Mouse (Mus musculus): ENCODE data around the gene Prn. TPM values are rescaled to one million over a fixed set of nuclear protein-coding genes. Genes with fewer than 3 reads are reported as not detected.

Gene Prn
- not detected in 2 replicates for polyA plus RNA-seq (2015; fragmentation: Nextera tagmentation; extraction: Ambion mirVana)

DNA sequence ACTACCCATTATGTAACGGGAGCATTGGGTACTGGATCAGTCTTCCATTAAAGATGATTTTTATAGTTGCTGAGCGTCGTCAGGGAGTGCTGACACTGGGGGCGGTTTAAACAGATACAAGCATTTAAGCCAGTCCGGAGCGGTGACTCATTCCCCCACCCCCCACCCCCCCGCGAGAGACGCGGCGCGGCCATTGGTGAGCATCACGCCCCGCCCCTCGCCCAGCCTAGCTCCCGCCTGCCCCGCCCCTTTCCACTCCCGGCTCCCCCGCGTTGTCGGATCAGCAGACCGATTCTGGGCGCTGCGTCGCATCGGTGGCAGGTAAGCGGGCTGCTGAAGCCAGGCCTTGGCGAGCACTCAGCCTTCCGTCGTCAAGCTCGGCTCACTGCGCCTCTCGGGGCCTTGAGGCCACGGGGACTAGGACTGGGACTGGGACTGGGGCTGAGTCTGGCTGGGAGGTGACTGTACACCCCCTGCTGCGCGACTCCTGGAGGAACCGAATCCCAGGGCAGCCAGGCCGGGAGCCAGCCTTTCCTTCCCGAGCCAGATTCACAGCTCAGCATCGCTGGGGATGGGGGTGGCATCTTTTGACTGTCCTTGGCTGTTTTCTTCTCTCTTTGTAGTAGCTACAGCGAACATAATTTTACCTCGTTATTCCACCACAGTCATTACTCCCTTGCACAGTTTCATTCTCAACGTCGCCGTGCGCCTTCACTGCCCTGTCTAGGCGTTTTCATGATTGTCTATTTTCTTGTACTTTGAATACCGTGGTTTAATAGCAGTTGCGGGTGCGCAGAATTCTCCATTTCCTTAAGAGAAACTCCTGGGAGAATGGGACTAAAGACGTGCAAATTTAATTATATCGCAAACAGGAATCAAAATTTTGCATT is at the start of gene Prn, which contains the start of gene Prnp:
Prn (plus strand) TSS at position 275 of the 890 bp plus-strand sequence.
Prnp (plus strand) TSS at position 246 of the 890 bp plus-strand sequence.
- Histone ChIP-seq H3K9me3 (replicated peaks) (no peaks in the 10 kb centered on the region), H3K4me1 (peaks cover 18% of the 10 kb centered on the region), H3K27ac (replicated peaks) (peak within 1 kb of the TSS; percentile 91), H3K4me2 (replicated peaks) (peak within 1 kb of the TSS; percentile 70), H3K36me3 (no peaks in the 10 kb centered on the region), H3K4me3 (replicated peaks) (peak within 1 kb of the TSS; percentile 76), H3K27me3 (no peaks in the 10 kb centered on the region), H3K9ac (peak within 1 kb of the TSS; percentile 58)
- peak; percentile 93 for ATAC-seq (ENCODE audit: insufficient number of reproducible peaks, low FRiP score, low TSS enrichment, low read depth)
- 3% methylated on average over 48 of the region's 52 CpGs for WGBS

DNA sequence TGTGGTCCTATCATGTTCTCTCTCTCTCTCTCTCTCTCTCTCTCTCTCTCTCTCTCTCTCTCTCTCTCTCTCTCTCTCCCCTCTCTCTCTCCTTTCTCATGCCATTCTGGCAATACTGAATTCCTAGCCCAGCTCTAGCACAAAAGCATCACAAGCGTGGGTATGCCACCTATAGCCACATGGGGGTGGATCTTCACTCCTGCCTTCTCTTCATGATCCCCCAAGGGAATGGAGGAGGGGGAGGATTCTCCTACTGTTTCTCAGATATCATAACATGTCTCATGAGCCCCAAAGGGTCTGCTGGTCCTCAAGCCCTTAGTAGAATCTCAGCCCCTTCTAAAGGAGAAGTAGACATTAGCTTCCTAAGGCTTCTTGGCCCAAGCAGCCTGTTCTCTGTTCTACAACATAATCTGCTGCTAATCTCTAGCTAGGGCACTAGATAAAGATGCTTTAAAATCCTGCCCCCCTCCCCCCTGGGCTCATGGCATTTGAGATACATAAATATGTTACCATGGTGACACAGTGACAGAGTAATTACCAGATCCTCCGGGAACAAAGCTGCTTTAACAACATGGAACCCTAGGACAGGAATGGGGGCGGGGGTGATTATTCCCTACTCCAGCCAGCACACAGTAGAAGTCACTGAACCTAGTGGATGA is 47.0 kb upstream of the Prn start:
- Histone ChIP-seq H3K4me2 (replicated peaks) (no peak overlapping the region), H3K36me3 (no peaks in the 10 kb centered on the region), H3K27ac (replicated peaks) (no peak overlapping the region), H3K27me3 (no peaks in the 10 kb centered on the region), H3K9me3 (replicated peaks) (no peaks in the 10 kb centered on the region), H3K4me1 (no peaks in the 10 kb centered on the region), H3K4me3 (replicated peaks) (no peak overlapping the region), H3K9ac (no peak overlapping the region)
- ATAC-seq (ENCODE audit: insufficient number of reproducible peaks, low FRiP score, low TSS enrichment, low read depth): no peak
- WGBS: 56% methylated on average over 3 of the region's 3 CpGs

DNA sequence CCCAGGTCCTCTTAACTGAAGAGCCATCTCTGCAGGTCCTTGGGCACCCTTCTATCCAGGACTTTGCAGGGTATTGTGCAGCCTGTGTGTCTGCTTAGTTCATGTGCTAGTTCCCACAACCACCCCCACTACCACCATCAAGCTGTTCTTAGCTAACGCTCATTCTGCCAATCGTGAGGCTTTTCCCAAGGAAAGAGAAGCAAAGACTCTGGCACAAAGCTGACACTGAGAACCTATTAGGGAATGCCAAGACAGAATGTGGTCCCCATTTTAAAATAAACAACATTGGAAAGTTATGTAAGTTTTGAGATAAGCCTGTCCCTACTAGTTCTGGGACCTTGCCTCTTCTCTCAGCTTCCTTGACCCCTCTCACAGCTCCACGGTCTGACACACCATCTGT is 46.3 kb upstream of the Prn start:
- Histone ChIP-seq H3K9ac (no peak overlapping the region), H3K27me3 (no peaks in the 10 kb centered on the region), H3K9me3 (replicated peaks) (no peaks in the 10 kb centered on the region), H3K4me1 (no peaks in the 10 kb centered on the region), H3K36me3 (no peaks in the 10 kb centered on the region), H3K4me2 (replicated peaks) (no peak overlapping the region), H3K4me3 (replicated peaks) (no peak overlapping the region), H3K27ac (replicated peaks) (no peak overlapping the region)
- 79% methylated on average over 3 of the region's 3 CpGs for WGBS
- no peak for ATAC-seq (ENCODE audit: insufficient number of reproducible peaks, low FRiP score, low TSS enrichment, low read depth)

DNA sequence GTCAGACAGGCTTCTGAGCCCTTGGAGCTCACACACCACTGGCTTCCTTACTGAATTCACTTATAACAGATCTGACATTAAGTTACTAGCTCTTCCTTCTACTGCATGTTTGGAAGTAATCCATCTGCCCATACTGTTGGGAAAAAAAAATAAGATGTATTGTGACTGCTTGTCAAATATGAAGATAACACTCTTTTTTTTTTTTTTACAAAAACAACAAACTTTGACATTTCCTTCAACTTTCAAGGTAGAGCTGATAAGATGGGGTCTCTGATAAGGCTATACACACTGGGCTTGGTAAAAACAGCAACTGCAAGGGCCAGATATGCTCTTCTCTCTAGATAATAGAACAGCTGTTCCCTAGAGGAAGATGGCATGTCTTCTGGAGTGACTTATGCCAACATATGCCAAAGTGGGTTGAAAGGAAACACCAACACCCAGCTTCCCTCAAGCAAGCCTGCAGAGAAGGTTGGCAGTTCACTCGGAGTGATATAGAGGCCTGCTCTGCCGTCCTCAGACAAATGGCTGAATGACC is 45.4 kb upstream of the Prn start:
- no peak overlapping the region for H3K9ac ChIP-seq
- no peaks in the 10 kb centered on the region for H3K9me3 ChIP-seq (replicated peaks)
- no peak overlapping the region for H3K4me2 ChIP-seq (replicated peaks)
- no peaks in the 10 kb centered on the region for H3K27me3 ChIP-seq
- no peak for ATAC-seq (ENCODE audit: insufficient number of reproducible peaks, low FRiP score, low TSS enrichment, low read depth)
- H3K36me3 ChIP-seq: no peaks in the 10 kb centered on the region
- H3K27ac ChIP-seq (replicated peaks): no peak overlapping the region
- 88% methylated on average over 2 of the region's 2 CpGs for WGBS
- no peaks in the 10 kb centered on the region for H3K4me1 ChIP-seq
- no peak overlapping the region for H3K4me3 ChIP-seq (replicated peaks)

DNA sequence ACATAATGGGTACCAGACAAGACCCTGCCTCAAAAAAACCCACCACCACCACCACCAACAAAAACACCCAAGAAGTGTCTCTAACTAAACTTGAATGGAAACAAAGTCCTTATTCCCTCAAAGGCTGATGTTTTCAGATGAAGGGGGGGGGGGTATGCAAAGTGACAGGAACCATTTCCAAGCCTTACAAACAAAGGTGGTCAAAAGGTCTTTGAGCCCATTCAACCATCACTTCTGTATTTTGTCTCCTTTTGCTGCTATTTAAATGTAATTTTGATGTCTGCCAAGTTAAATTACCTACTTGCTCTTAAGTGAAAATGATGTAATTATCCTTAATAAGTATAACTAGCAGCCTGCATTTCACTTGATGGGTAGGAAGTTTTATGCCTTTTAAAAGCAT is 43.1 kb upstream of the Prn start:
- Histone ChIP-seq H3K4me1 (no peaks in the 10 kb centered on the region), H3K36me3 (no peaks in the 10 kb centered on the region), H3K9ac (no peak overlapping the region), H3K27ac (replicated peaks) (no peak overlapping the region), H3K9me3 (replicated peaks) (no peaks in the 10 kb centered on the region), H3K27me3 (no peaks in the 10 kb centered on the region), H3K4me2 (replicated peaks) (no peak overlapping the region), H3K4me3 (replicated peaks) (no peak overlapping the region)
- ATAC-seq (ENCODE audit: insufficient number of reproducible peaks, low FRiP score, low TSS enrichment, low read depth): no peak

DNA sequence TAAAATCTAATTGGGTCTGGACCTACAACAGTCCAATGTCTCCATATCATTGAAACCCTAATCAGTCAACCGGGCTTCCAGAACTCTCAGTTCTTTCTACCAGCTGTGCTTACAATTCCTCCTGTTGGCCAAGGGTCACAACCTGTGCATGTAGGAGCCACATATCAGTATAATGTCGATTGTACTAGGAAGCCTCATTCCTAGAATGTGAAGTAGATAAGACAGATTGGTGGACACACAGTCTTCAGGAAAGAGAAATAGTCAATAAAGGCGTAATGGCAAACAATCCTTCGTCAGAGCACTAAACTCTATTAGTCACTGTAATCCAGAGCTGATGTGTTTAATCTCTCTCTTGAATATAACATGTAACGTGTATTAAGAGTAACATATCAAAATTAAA is 40.8 kb upstream of the Prn start:
- Histone ChIP-seq H3K4me2 (replicated peaks) (no peak overlapping the region), H3K9ac (no peak overlapping the region), H3K4me3 (replicated peaks) (no peak overlapping the region), H3K36me3 (no peaks in the 10 kb centered on the region), H3K27me3 (no peaks in the 10 kb centered on the region), H3K4me1 (no peaks in the 10 kb centered on the region), H3K27ac (replicated peaks) (no peak overlapping the region), H3K9me3 (replicated peaks) (no peaks in the 10 kb centered on the region)
- WGBS: 89% methylated on average over 5 of the region's 5 CpGs
- ATAC-seq (ENCODE audit: insufficient number of reproducible peaks, low FRiP score, low TSS enrichment, low read depth): no peak

DNA sequence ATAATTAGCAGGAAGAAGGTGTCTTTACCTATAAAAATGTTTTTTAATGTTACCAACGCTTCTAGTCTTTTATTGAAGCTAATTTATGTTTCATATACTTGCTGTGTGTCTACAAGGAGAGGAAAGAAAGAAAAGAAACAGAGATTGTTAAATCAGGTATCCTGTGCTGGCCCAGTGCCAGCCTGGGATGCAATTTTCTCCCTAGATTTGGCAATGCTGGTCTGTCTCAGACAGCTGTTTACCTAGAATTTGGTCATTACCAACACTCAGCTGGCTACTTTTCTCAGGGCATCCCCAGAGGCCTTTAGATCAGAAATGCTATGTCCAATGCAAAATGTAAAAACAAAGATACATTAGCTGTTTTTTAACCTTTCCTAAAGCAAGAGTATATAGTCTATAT is 36.4 kb upstream of the Prn start:
- Histone ChIP-seq H3K36me3 (no peaks in the 10 kb centered on the region), H3K4me1 (no peaks in the 10 kb centered on the region), H3K27ac (replicated peaks) (no peak overlapping the region), H3K4me3 (replicated peaks) (no peak overlapping the region), H3K27me3 (no peaks in the 10 kb centered on the region), H3K9ac (no peak overlapping the region), H3K4me2 (replicated peaks) (no peak overlapping the region), H3K9me3 (replicated peaks) (no peaks in the 10 kb centered on the region)
- no peak for ATAC-seq (ENCODE audit: insufficient number of reproducible peaks, low FRiP score, low TSS enrichment, low read depth)
- 70% methylated on average over 1 of the region's 1 CpGs for WGBS

DNA sequence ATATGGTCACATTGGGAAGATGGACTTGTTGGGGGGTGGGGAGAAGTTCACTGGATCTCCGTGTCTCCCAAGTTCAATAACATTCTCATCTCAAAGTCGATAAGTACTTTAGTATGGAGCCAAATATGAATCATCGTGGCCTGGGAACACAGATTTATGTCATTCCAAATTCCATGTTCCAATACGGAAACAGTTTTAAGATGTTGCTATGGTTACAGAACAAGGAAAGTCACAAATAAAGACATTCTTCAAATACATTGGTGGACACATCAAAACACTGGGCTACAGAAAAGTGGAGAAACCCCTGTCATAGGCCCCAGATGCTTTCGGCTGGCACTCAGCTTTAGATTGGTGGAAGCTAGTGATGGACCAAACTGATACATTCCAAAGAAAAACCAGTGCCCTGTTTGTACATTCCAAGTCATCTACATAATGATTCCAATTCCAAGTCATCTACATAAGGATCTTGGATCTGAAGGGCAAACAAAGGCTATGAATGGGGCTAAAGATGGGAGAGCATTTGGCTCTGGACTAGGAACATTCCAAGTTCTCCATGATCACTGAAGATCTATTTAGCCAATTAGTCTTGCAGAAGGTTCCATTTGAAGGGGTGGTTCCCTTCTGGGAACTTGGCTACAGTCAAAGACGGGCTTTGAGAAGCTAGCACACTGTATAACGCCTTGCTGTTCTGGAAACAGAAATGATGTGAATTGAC is 33.0 kb upstream of the Prn start:
- Histone ChIP-seq H3K9me3 (replicated peaks) (no peaks in the 10 kb centered on the region), H3K9ac (no peak overlapping the region), H3K4me3 (replicated peaks) (no peak overlapping the region), H3K27me3 (no peaks in the 10 kb centered on the region), H3K27ac (replicated peaks) (no peak overlapping the region), H3K4me2 (replicated peaks) (no peak overlapping the region), H3K36me3 (no peaks in the 10 kb centered on the region), H3K4me1 (no peaks in the 10 kb centered on the region)
- ATAC-seq (ENCODE audit: insufficient number of reproducible peaks, low FRiP score, low TSS enrichment, low read depth): no peak
- WGBS: 74% methylated on average over 7 of the region's 7 CpGs

DNA sequence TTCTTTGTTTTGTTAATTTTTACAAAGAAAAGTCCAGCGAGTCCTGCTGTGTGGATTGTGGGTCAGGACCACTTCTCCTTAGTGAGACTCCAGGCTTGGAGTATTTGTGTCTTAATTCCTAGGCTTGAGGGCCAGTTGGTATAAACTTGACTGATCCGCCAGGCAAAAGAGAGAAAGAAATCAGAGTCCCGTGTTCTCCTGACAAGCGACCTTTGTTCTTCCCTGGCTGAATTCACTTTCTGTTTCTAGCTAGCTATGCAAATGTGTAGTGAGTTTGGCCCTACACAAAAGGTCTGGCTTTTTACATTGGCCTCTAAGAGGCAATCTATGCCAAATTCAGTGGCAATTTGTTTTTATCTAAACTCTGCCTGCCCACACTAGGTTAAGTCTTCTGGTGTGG is 28.0 kb upstream of the Prn start:
- no peaks in the 10 kb centered on the region for H3K36me3 ChIP-seq
- no peak for ATAC-seq (ENCODE audit: insufficient number of reproducible peaks, low FRiP score, low TSS enrichment, low read depth)
- H3K27me3 ChIP-seq: no peaks in the 10 kb centered on the region
- WGBS: 53% methylated on average over 4 of the region's 4 CpGs
- no peaks in the 10 kb centered on the region for H3K9me3 ChIP-seq (replicated peaks)
- H3K9ac ChIP-seq: no peak overlapping the region
- no peak overlapping the region for H3K4me2 ChIP-seq (replicated peaks)
- no peak overlapping the region for H3K27ac ChIP-seq (replicated peaks)
- H3K4me1 ChIP-seq: no peaks in the 10 kb centered on the region
- H3K4me3 ChIP-seq (replicated peaks): no peak overlapping the region

DNA sequence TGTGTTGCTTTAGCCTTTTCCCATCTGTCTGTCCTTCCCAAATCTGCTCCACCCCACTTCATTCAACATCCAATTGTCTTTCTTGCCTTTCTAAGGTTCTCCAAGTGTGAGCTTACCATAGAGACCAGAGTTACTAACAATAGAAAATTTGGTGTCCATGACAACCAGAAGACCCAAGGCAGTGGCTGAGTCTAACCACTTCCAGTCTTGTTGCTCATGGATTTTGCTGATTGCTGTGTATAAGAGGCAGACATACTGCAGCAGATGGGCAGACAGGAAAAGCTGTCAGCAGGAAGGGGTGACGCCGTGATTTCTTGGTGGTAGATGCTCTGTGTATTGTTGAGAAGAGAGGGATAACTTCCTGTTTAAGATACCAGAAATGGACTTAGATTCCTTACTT is 26.6 kb upstream of the Prn start:
- H3K4me2 ChIP-seq (replicated peaks): no peak overlapping the region
- H3K9ac ChIP-seq: no peak overlapping the region
- H3K27me3 ChIP-seq: no peaks in the 10 kb centered on the region
- H3K4me1 ChIP-seq: no peaks in the 10 kb centered on the region
- H3K9me3 ChIP-seq (replicated peaks): no peaks in the 10 kb centered on the region
- no peak overlapping the region for H3K4me3 ChIP-seq (replicated peaks)
- H3K36me3 ChIP-seq: no peaks in the 10 kb centered on the region
- ATAC-seq (ENCODE audit: insufficient number of reproducible peaks, low FRiP score, low TSS enrichment, low read depth): no peak
- no peak overlapping the region for H3K27ac ChIP-seq (replicated peaks)
- 65% methylated on average over 2 of the region's 2 CpGs for WGBS

DNA sequence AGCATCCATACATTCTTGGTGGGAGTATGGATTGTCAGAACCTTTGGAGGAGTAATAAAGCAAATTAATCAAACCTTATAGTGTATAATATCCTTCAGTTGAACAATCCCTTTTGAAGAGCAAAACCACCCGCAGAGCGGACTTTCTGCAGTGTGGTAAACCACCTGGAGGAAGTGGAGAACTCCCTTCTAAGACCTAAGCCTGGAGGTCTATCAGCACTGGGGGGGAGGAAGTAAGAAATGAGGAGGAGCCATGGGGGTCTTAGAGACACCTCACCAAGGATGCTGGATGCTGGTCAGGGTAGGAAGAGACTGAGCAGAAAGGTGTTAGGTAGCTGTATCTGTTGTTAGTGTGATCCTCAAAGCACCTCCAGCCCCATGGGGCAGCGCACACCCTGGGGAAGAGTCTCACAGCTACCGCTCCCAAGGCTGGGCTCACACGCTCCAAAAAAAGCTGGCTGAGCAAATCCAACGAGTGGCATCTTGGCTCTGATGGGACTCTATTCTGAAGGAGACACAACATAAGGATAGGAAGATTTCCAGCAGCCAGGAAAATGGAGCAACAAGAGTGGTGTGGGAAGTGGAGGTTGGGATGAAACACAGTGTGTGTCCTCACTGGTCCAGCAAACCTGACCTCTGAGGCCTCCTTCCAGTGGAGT is 23.1 kb upstream of the Prn start:
- Histone ChIP-seq H3K4me3 (replicated peaks) (no peak overlapping the region), H3K27ac (replicated peaks) (no peak overlapping the region), H3K27me3 (no peaks in the 10 kb centered on the region), H3K9ac (no peak overlapping the region), H3K9me3 (replicated peaks) (no peaks in the 10 kb centered on the region), H3K4me1 (0 out of 2 replicates have a peak, but pooled peaks cover 6% of the 10 kb centered on the region), H3K4me2 (replicated peaks) (no peak overlapping the region), H3K36me3 (no peaks in the 10 kb centered on the region)
- no peak for ATAC-seq (ENCODE audit: insufficient number of reproducible peaks, low FRiP score, low TSS enrichment, low read depth)
- 82% methylated on average over 6 of the region's 6 CpGs for WGBS
